Mouse (Mus musculus) forebrain, embryonic 13.5 days (tissue): ENCODE results near the gene Phc2. TPM values are rescaled to one million over a fixed set of nuclear protein-coding genes. Genes with fewer than 3 reads are reported as not detected.

Experiments
- ATAC-seq: fragments of 200-750 bp; cut with Nextera tagmentation; 2 replicates; pipeline ENCODE4 v1.8.0; 2017
- H3K27ac ChIP-seq: fragments of 300-500 bp; sonication (generic); 2 replicates; pipeline ENCODE4 v1.5.1; 2015; ENCODE audit warnings: inconsistent platforms, mild to moderate bottlenecking, moderate library complexity
- H3K27me3 ChIP-seq: fragments of 300-500 bp; sonication (generic); 2 replicates; pipeline ENCODE4 v1.6.1; 2015; ENCODE audit warnings: mild to moderate bottlenecking, inconsistent platforms
- H3K36me3 ChIP-seq: fragments of 300-500 bp; sonication (generic); 2 replicates; pipeline ENCODE4 v1.6.1; 2015; ENCODE audit warnings: mild to moderate bottlenecking, inconsistent platforms; ENCODE audit not compliant: poor library complexity, severe bottlenecking
- H3K4me1 ChIP-seq: fragments of 300-500 bp; sonication (generic); 2 replicates; pipeline ENCODE4 v1.6.1; 2015; ENCODE audit warnings: inconsistent platforms
- H3K4me2 ChIP-seq: fragments of 300-500 bp; sonication (generic); 2 replicates; pipeline ENCODE4 v1.6.1; 2015; ENCODE audit warnings: inconsistent platforms, mild to moderate bottlenecking, moderate library complexity
- H3K4me3 ChIP-seq: fragments of 300-500 bp; sonication (generic); 2 replicates; pipeline ENCODE4 v1.5.1; 2015; ENCODE audit warnings: mild to moderate bottlenecking, inconsistent platforms
- H3K9ac ChIP-seq: fragments of 300-500 bp; sonication (generic); 2 replicates; pipeline ENCODE4 v1.6.1; 2015; ENCODE audit warnings: mild to moderate bottlenecking, inconsistent platforms
- H3K9me3 ChIP-seq: fragments of 300-500 bp; sonication (generic); replicated peaks from 2 replicates; pipeline ENCODE4 v1.6.1; 2016; ENCODE audit warnings: inconsistent platforms
- WGBS: fragments of 180-500 bp; shearing (Covaris S2); methylation state at CpG from one replicate; pipeline ENCODE4 v1.1.7; 2015; 5-methylcytosine and 5-hydroxymethylcytosine counted together
- polyA plus RNA-seq: library from polyadenylated mRNA; unstranded; fragments of >200 nt; fragmentation: Nextera tagmentation; extraction: Ambion mirVana; gene quantifications from 2 replicates; pipeline ENCODE4 v1.2.1, GENCODE M21; 2015

Gene Phc2
- polyA plus RNA-seq, 1 experiment from 2014 or later, result 34.9 TPM

- Histone ChIP-seq H3K4me2 (no peak within 1 kb of the TSS), H3K27me3 (no peaks in the 10 kb centered on the region), H3K9ac (peak within 1 kb of the TSS; percentile 19; the same call in 1 of the 2 replicates), H3K36me3 (peaks cover 57% of the 10 kb centered on the region), H3K4me3 (no peak within 1 kb of the TSS), H3K27ac (peak within 1 kb of the TSS; percentile 68), H3K4me1 (0 out of 2 replicates have a peak, but pooled peaks cover 4% of the 10 kb centered on the region), H3K9me3 (no peaks in the 10 kb centered on the region)
- 76% methylated on average over 3 of the region's 3 CpGs for WGBS
- ATAC-seq, result 0 out of 2 replicates have a peak, but pooled peaks have one; percentile 17
Observed at GRCm38 (mm10) chr4:128755064-128755463, 100.6 kb downstream of the Phc2 start, which contains the start of gene A3galt2. Gene A3galt2 (plus strand): TSS chr4:128755364.

- Histone ChIP-seq H3K36me3 (peaks cover 49% of the 10 kb centered on the region), H3K4me2 (no peak overlapping the region), H3K4me1 (0 out of 2 replicates have a peak, but pooled peaks cover 4% of the 10 kb centered on the region), H3K27ac (peak overlapping the region; percentile 68), H3K9ac (peak overlapping the region; percentile 19; the same call in 1 of the 2 replicates), H3K4me3 (no peak overlapping the region), H3K27me3 (no peaks in the 10 kb centered on the region), H3K9me3 (no peaks in the 10 kb centered on the region)
- ATAC-seq, result peak; percentile 17; the same call in 1 of the 2 replicates
- 82% methylated on average over 7 of the region's 7 CpGs for WGBS
Observed at GRCm38 (mm10) chr4:128755900-128756299, 101.4 kb downstream of the Phc2 start.

- Histone ChIP-seq H3K9me3 (peaks cover 11% of the 10 kb centered on the region), H3K4me2 (no peak overlapping the region), H3K9ac (no peak overlapping the region), H3K4me3 (no peak overlapping the region), H3K27ac (no peak overlapping the region), H3K4me1 (0 out of 2 replicates have a peak, but pooled peaks cover 4% of the 10 kb centered on the region), H3K27me3 (no peaks in the 10 kb centered on the region), H3K36me3 (peaks cover 24% of the 10 kb centered on the region)
- 87% methylated on average over 5 of the region's 5 CpGs for WGBS
- ATAC-seq, result no peak
Observed at GRCm38 (mm10) chr4:128759214-128759613, 104.7 kb downstream of the Phc2 start.

- 0 out of 2 replicates have a peak, but pooled peaks cover 4% of the 10 kb centered on the region for H3K4me1 ChIP-seq
- H3K9me3 ChIP-seq, result peaks cover 11% of the 10 kb centered on the region
- H3K27me3 ChIP-seq, result no peaks in the 10 kb centered on the region
- H3K4me2 ChIP-seq, result no peak overlapping the region
- 95% methylated on average over 6 of the region's 6 CpGs for WGBS
- no peak overlapping the region for H3K4me3 ChIP-seq
- H3K27ac ChIP-seq, result no peak overlapping the region
- no peak for ATAC-seq
- no peak overlapping the region for H3K9ac ChIP-seq
- peaks cover 21% of the 10 kb centered on the region for H3K36me3 ChIP-seq
Observed at GRCm38 (mm10) chr4:128760029-128760428, 105.5 kb downstream of the Phc2 start.

- no peak overlapping the region for H3K9ac ChIP-seq
- no peaks in the 10 kb centered on the region for H3K4me1 ChIP-seq
- 94% methylated on average over 20 of the region's 20 CpGs for WGBS
- H3K36me3 ChIP-seq, result peaks cover 27% of the 10 kb centered on the region
- no peak overlapping the region for H3K4me3 ChIP-seq
- no peak for ATAC-seq
- H3K4me2 ChIP-seq, result no peak overlapping the region
- no peaks in the 10 kb centered on the region for H3K27me3 ChIP-seq
- peaks cover 11% of the 10 kb centered on the region for H3K9me3 ChIP-seq
- no peak overlapping the region for H3K27ac ChIP-seq
Observed at GRCm38 (mm10) chr4:128766929-128767328, 112.4 kb downstream of the Phc2 start.

- Histone ChIP-seq H3K4me1 (no peaks in the 10 kb centered on the region), H3K9me3 (peaks cover 5% of the 10 kb centered on the region), H3K4me3 (no peak overlapping the region), H3K9ac (no peak overlapping the region), H3K27me3 (no peaks in the 10 kb centered on the region), H3K4me2 (no peak overlapping the region), H3K27ac (no peak overlapping the region), H3K36me3 (peaks cover 34% of the 10 kb centered on the region)
- ATAC-seq, result no peak
- WGBS, result 84% methylated on average over 13 of the region's 13 CpGs
Observed at GRCm38 (mm10) chr4:128768120-128768519, 113.6 kb downstream of the Phc2 start.

GRCm38 (mm10) chr4:128769569-128770355 is 115.3 kb downstream of the Phc2 start:
- H3K27me3 ChIP-seq, result no peaks in the 10 kb centered on the region

GRCm38 (mm10) chr4:128770698-128771097 is 116.2 kb downstream of the Phc2 start:
- 86% methylated on average over 5 of the region's 5 CpGs for WGBS

More at GRCm38 (mm10) chr4:128769569-128770355, 115.3 kb downstream of the Phc2 start:
- Histone ChIP-seq H3K4me1 (no peaks in the 10 kb centered on the region), H3K36me3 (peaks cover 47% of the 10 kb centered on the region), H3K9ac (no peak overlapping the region), H3K9me3 (no peaks in the 10 kb centered on the region), H3K27ac (no peak overlapping the region), H3K4me2 (no peak overlapping the region), H3K4me3 (no peak overlapping the region)
- WGBS, result 85% methylated on average over 13 of the region's 13 CpGs
- ATAC-seq, result no peak

GRCm38 (mm10) chr4:128773820-128774219 is 119.3 kb downstream of the Phc2 start:
- Histone ChIP-seq H3K4me3 (no peak overlapping the region), H3K4me2 (no peak overlapping the region), H3K4me1 (no peaks in the 10 kb centered on the region), H3K27me3 (no peaks in the 10 kb centered on the region), H3K9me3 (no peaks in the 10 kb centered on the region), H3K36me3 (peaks cover 77% of the 10 kb centered on the region), H3K9ac (no peak overlapping the region), H3K27ac (no peak overlapping the region)
- no peak for ATAC-seq
- WGBS, result 91% methylated on average over 11 of the region's 11 CpGs

More at GRCm38 (mm10) chr4:128770698-128771097, 116.2 kb downstream of the Phc2 start:
- Histone ChIP-seq H3K4me2 (no peak overlapping the region), H3K4me1 (no peaks in the 10 kb centered on the region), H3K9me3 (no peaks in the 10 kb centered on the region), H3K27me3 (no peaks in the 10 kb centered on the region), H3K9ac (no peak overlapping the region), H3K36me3 (peaks cover 56% of the 10 kb centered on the region), H3K4me3 (no peak overlapping the region), H3K27ac (no peak overlapping the region; the same call in 1 of the 2 replicates)
- no peak; the same call in 1 of the 2 replicates for ATAC-seq

- ATAC-seq, result no peak
- H3K4me2 ChIP-seq, result no peak overlapping the region
- no peaks in the 10 kb centered on the region for H3K4me1 ChIP-seq
- no peak overlapping the region for H3K4me3 ChIP-seq
- peaks cover 83% of the 10 kb centered on the region for H3K36me3 ChIP-seq
- no peaks in the 10 kb centered on the region for H3K27me3 ChIP-seq
- no peak overlapping the region for H3K9ac ChIP-seq
- no peak overlapping the region for H3K27ac ChIP-seq
- H3K9me3 ChIP-seq, result no peaks in the 10 kb centered on the region
- WGBS, result 94% methylated on average over 9 of the region's 9 CpGs
Observed at GRCm38 (mm10) chr4:128774467-128774866, 120.0 kb downstream of the Phc2 start.

- H3K4me3 ChIP-seq, result no peak overlapping the region
- H3K9ac ChIP-seq, result no peak overlapping the region
- H3K4me1 ChIP-seq, result no peaks in the 10 kb centered on the region
- H3K27me3 ChIP-seq, result no peaks in the 10 kb centered on the region
- peak; percentile 64 for ATAC-seq
- peaks cover 99% of the 10 kb centered on the region for H3K36me3 ChIP-seq
- H3K27ac ChIP-seq, result peak overlapping the region; percentile 2
- no peak overlapping the region for H3K4me2 ChIP-seq
- 42% methylated on average over 20 of the region's 20 CpGs for WGBS
- no peaks in the 10 kb centered on the region for H3K9me3 ChIP-seq
Observed at GRCm38 (mm10) chr4:128776568-128777289, 122.2 kb downstream of the Phc2 start.

GRCm38 (mm10) chr4:128777593-128777992 is 123.1 kb downstream of the Phc2 start:
- Histone ChIP-seq H3K9me3 (no peaks in the 10 kb centered on the region), H3K27ac (peak overlapping the region; percentile 25; the same call in 1 of the 2 replicates), H3K4me1 (no peaks in the 10 kb centered on the region), H3K27me3 (no peaks in the 10 kb centered on the region), H3K36me3 (peaks cover 99% of the 10 kb centered on the region), H3K9ac (peak overlapping the region; percentile 37; the same call in 1 of the 2 replicates), H3K4me3 (no peak overlapping the region), H3K4me2 (no peak overlapping the region)
- no peak for ATAC-seq
- WGBS, result 87% methylated on average over 11 of the region's 11 CpGs
